Mouse (Mus musculus): ENCODE data around the gene Cbx1. TPM values are rescaled to one million over a fixed set of nuclear protein-coding genes. Genes with fewer than 3 reads are reported as not detected.
A peak's percentile ranks its signal among the peaks of the same experiment; 100 is the strongest.
"Not testable (repeated sequence)": the region's sequence is repeated elsewhere in the genome, so short reads cannot be mapped to it uniquely, and the experiment has no call there.

Gene Cbx1
- total RNA-seq, 4 experiments from 2014 or later = 40.1 to 52.0 (median 44.0) TPM

DNA sequence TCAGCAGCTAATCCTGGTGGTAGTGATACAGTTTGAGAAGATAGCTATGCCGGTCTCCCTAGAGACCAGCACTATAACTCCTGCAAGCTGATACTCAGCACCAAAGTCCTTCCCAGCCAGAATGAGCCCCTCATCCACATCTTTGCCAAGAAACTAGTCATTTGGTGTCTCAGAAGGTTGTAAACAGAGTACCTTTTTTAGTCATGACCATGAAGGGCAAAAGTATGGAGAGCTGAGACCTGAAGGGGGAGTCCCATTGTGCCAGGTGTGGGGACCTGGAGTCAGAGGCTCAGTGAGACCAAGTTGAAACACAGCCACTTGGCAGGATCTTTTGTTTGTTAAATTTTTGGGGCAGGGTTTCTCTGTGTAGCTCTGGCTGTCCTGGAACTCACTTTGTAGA is 45.2 kb downstream of the Cbx1 start:
- no peak for DNase-seq (ENCODE audit: low spot score in 2 of 2)

DNA sequence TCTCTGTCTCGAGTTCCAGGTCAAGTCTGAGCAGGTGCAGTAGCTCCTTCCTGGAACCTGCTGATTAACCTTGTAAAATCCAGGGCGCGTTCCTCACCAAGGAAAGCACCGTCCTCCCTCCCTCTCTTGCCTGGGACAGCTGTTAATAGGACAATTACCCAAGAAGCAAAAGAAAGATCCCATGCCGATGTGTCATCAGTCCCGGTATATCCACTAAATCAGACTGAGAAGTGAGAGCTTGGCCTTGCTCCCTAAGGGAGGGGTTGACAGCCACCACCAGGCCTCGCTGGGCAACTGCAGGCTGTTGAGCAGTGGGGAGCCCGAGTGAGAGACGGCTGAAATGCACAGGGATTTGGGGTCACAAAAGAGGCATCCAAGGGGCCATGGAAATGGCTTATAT is 48.4 kb downstream of the Cbx1 start:
- DNase-seq (ENCODE audit: low spot score in 2 of 2) = no peak

DNA sequence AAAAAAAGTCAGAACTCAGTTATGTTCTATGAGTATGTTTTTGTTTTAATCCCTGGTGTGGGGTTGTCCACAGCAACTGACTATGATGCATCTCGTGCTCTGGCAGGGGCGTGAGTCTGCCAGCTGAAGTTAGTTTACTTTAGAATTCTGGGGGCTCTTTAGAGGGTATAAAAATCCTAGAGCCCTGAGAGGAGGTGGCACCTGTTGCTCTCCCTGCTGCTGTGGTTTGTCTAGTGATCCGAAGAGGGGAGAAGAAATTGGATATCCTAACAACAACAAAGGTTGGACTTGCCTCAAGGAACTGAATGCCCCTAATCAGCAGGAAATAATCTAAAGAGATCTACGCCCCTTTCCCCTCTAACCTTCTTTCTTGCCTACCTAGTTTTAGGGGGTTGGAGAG is 49.4 kb downstream of the Cbx1 start:
- DNase-seq (ENCODE audit: low spot score in 2 of 2) = no peak

DNA sequence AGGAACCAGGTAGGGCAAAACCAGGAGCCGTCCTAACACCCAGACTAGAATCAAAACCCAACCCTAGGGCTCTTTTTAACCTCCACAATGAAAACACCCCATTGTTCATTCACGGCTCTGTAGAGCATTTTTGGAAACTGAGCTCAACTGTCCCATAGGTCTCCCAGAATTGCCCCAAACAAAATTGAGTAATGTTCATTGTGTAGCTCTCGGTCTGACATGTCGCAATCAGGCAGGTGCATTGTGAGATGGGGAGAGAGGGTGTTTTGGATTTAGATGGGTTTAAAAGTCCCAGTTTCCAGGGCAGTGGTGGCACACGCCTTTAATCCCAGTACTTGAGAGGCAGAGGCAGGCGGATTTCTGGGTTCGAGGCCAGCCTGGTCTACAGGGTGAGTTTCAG is 50.5 kb downstream of the Cbx1 start:
- DNase-seq (ENCODE audit: low spot score in 2 of 2) = no peak

DNA sequence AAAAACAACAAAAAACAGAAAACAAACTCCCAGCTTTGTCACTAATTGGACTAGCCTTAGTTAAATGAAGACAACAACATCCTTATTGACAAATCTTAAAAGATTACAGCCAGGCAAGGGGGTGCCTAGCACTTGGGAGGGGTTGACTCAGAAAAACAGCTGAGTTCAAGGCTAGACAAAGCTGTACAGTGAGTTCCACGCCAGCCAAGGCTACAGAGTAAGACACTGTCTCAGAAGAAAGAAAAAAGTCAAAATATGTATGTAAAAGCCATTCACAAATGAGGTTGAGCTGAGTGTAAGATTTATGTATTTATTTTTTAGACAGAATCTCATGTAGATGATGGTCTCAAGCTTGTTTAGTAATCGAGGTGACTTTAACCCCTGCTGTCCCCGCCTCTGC is 51.0 kb downstream of the Cbx1 start:
- no peak for DNase-seq (ENCODE audit: low spot score in 2 of 2)

DNA sequence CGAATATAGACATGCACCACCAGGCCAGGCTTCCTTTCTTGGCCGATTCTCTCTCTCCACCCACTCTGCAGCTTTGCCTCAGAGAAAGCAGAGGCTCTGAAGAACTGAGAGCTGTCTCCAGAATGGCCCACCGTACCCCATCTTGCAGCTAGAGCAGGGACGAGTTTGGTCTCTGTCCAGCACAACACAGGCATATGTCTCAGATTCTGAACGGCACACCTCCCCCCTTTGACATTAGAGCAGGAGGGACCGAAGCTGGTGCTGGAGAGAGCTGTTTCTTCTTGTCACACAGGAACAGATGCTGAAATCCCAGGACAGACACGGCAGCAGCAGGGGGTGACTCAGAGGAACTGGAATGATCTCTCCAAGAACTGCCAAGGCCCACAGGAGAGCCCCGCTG is 51.4 kb downstream of the Cbx1 start:
- peak; percentile 69 to 79 for DNase-seq (ENCODE audit: low spot score in 2 of 2)

DNA sequence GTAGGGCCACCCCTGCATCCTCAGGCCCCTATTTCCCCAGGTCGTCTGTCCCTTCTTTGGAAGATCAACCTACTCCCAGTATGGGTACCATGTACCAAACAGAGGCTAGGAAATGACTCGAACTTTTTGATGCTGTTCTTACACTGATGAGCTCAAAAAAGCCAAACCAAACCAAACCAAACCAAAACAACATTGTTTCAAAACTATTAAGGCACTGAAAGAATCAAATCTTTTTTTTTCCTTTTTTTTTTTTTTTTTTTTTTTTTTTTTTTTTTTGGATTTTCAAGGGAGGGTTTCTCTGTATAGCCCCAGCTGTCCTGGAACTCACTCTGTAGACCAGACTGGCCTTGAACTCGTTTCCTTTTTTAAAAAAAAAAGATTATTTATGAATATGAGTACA is 54.7 kb downstream of the Cbx1 start:
- no peak for DNase-seq (ENCODE audit: low spot score in 2 of 2)

DNA sequence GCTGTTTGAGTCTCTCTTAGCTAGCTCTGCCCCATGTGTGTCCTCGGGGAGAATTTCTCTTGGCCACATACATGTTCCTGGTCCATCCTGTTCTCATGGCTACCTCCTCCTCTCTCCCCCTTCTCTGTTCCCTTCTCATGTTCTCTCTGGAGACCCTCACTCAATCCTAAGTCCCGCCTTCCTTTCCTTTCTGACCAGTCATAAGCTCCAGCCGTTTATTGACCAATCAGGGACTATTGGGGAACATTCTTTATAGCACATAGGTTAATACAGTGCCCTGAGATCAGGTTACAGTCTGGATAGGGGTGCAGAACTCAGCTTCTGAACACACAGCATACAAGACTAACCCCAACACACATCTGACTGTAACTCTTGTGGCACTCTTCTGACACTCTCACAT is 58.3 kb downstream of the Cbx1 start:
- DNase-seq (ENCODE audit: low spot score in 2 of 2) = no peak

DNA sequence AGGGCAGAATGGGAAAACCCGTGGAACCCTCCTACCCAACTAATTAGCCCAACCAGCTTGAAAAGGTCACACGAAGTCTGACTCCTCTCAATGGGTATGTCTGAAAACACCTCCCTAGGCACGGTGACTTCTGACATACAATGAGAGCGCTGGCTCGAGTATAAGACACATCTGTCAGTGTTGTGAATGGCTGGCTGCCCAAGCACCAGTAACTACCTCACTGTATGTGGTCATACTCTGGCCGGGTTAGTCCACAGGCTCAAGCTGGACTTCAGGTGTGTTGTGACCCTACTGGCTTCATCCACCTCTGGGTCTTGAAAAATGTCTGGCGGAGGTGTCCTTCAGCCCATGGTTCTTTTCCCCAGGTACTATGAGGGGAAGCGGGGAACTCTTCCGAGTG is 59.8 kb downstream of the Cbx1 start:
- DNase-seq (ENCODE audit: low spot score in 2 of 2) = no peak

DNA sequence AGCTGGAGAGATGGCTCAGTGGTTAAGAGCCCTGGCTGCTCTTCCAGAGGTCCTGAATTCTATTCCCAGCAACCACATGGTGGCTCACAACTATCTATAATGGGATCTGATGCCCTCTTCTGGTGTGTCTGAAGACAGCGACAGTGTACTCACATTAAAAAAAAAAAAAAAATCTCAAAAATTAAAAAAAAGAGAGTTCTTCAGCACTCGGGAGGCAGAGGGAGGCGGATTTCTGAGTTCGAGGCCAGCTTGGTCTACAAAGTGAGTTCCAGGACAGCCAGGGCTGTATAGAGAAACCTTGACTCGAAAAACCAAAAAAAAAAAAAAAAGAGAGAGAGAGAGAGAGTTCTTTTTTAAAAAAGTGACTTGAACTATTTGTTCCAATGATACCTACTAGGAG is 60.2 kb downstream of the Cbx1 start:
- not testable (repeated sequence) for DNase-seq (ENCODE audit: low spot score in 2 of 2)

DNA sequence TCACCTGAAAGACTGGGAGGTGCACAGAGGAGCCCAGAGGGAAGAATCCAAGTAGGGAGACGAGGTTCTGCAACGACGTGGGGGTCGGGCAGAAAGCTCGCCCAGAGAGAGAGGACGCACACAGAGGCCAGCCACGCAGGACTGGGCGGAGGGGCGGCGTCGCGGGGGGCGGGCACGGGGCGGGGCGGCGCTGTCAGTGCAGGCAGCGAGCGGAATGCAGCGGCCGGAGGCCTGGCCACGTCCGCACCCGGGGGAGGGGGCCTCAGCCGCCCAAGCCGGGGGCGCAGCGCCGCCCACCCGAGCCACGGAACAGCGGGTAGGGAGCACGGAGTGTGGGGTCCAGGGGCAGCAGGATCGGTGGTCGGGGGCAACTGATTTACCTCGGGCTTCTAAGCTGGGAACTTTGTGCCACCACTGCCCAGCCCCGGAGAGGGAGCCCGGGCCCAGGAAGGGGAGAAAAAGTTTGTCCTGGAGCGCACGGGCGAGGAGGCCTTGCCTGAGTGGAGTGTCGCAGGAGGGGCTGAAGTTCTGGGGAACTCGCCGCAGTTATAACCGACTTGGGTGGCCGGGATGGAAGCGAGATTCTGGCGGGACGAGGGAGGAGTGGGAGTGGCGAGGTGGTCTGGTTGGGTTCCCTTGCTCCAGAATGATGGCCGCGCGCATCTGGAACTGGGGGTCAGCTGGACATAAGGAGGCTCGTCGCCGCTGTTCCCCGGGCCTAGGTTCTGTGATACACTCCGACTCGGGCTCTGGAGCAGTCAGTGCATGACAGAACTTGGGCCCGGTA is 60.9 kb downstream of the Cbx1 start, which contains the start of gene Copz2:
Copz2 (plus strand) TSS at position 190 of the 787 bp plus-strand sequence.
- DNase-seq (ENCODE audit: low spot score in 2 of 2) = no peak

DNA sequence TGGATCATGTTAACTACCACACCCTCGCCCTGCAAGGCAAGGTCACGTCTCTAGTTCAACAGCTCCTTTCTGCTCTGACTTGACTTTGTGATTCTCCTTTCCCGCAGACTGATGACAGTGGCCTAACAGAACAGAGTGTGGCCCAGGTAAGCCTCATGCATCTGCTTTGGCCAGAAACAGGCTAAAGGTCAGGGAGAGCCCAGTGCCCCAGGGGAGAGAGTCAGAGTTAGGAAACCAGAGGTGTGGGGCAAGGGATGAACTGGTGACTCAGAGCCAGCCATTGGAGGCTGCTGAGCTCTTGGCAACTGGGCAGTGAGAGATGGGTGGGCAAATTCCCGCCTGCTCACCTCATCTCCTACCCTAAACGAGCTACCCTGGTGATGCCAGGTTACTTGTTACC is 68.5 kb downstream of the Cbx1 start:
- DNase-seq (ENCODE audit: low spot score in 2 of 2) = no peak

Small RNA genes lying within 50 kb of the gene (microRNA-seq; reads per million reads assigned to microRNA genes)
- gene Mir152 = 16.0 to 93.2 reads per million in 2 experiments

Other genes with a start within 250 kb of the Cbx1 start
- gene Snx11, start 11.6 kb upstream of the Cbx1 start, total RNA-seq (2022) = 10 to 100 TPM; 43.8 to 60.8 (median 54.1) TPM
- gene Nfe2l1, start 40.8 kb downstream of the Cbx1 start, total RNA-seq (2022) = 100 to 1,000 TPM; 234 to 271 (median 260) TPM
- 10 to 100 TPM in 2 of 4 experiments, 1 to 10 TPM in 2; 8.2 to 11.6 (median 9.5) TPM for gene Copz2, start 60.7 kb downstream of the Cbx1 start, total RNA-seq (2022)
- 10 to 100 TPM; 33.9 to 49.1 (median 44.8) TPM for gene Cdk5rap3, start 127.4 kb downstream of the Cbx1 start, total RNA-seq (2022)
- gene Prr15l, start 139.0 kb downstream of the Cbx1 start, total RNA-seq (2022) = not detected
- 10 to 100 TPM; 38.1 to 41.5 (median 39.6) TPM for gene Pnpo, start 154.9 kb downstream of the Cbx1 start, total RNA-seq (2022)
- 10 to 100 TPM in 3 of 4 experiments, 1 to 10 TPM in 1; 9.6 to 14.2 (median 11.8) TPM for gene Sp2, start 193.8 kb downstream of the Cbx1 start, total RNA-seq (2022)
- gene Sp6, start 224.3 kb downstream of the Cbx1 start, total RNA-seq (2022) = 1 to 10 TPM in 3 of 4 experiments, under 1 TPM in 1; 0.83 to 1.7 (median 1.5) TPM
- 1 to 10 TPM; 4.3 to 6.9 (median 6.3) TPM for gene Scrn2, start 240.8 kb downstream of the Cbx1 start, total RNA-seq (2022)

All from layer of hippocampus, adult 8-10 months (tissue).